Mouse (Mus musculus): ENCODE measurements around the gene Ythdf1. TPM values are rescaled to one million over a fixed set of nuclear protein-coding genes. Genes with fewer than 3 reads are reported as not detected.
A peak's percentile ranks its signal among the peaks of the same experiment; 100 is the strongest.

The Ythdf1 gene
- polyA plus RNA-seq, 1 experiment from 2014 or later: 47.6 TPM

DNA sequence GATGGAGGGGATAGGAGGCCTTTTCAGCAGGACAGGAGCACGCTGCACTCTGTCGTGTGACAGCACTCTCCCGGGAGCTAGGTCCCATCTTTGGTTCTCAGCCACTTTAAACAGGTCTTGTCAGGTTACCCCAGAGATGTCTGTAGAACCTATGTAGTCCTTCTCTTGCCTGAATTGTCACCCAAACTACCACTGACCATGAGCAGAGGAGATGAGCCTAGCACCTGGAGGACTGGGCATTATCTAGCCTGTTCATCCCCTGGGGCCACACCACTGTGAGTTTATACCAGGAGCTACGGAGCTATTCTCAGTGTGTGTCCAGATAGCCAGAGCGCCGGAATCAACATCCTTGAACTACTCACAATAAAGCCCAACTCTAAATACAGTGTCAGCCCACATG is 22.9 kb downstream of the Ythdf1 start:
- Histone ChIP-seq H3K27ac (peak overlapping the region; percentile 100), H3K4me2 (no peak overlapping the region), H3K4me1 (replicated peaks) (peaks cover 40% of the 10 kb centered on the region), H3K9ac (peak overlapping the region; percentile 26; the same call in 1 of the 2 replicates), H3K27me3 (0 out of 2 replicates have a peak, but pooled peaks cover 5% of the 10 kb centered on the region), H3K36me3 (0 out of 2 replicates have a peak, but pooled peaks cover 3% of the 10 kb centered on the region), H3K9me3 (no peaks in the 10 kb centered on the region), H3K4me3 (no peak overlapping the region)
- ATAC-seq (ENCODE audit: low FRiP score): no peak
- 61% methylated on average over 6 of the region's 6 CpGs for WGBS

DNA sequence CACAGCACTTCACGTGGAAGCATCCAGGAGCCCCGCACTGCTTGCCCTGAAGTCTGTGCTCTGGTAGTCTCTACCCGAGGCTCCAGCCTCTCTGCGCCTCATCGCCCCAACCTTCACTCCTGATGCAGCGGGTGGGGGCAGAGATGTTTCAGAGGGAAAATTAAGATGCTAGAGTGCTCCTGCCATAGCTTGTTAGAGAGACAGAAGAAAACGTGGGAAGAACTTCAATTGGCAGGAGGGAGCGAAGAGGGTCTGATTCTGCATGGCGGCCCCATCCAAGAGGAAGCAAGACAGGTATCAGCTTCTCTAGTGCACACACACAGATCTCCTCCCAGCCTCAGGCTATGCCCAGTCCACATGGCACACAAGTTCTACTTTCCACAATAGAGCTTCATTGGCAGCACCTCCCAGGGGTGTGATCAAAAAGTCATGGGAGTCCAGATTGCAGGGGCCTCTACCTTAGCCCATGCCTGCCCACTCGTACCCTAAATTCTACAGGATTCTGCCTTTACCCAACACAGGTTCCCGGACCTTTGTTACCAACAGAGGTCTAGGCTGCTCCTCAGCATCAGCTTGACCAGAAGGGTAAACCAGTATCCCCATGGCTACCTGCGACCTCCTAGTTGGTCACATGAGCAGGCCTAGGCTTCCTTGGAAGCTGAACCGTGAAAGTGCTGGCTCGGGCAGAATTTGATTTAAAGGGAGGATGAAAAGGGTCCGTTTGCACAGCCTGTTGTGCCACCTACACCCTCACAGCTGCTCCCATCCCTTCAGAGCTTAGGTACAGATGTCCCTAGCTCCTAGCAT is 23.7 kb downstream of the Ythdf1 start:
- WGBS: 53% methylated on average over 15 of the region's 15 CpGs
- peak overlapping the region; percentile 74 for H3K4me2 ChIP-seq
- no peaks in the 10 kb centered on the region for H3K9me3 ChIP-seq
- 0 out of 2 replicates have a peak, but pooled peaks cover 3% of the 10 kb centered on the region for H3K36me3 ChIP-seq
- peak overlapping the region; percentile 100 for H3K27ac ChIP-seq
- ATAC-seq (ENCODE audit: low FRiP score): no peak
- H3K9ac ChIP-seq: peak overlapping the region; percentile 70
- no peak overlapping the region for H3K4me3 ChIP-seq
- peaks cover 48% of the 10 kb centered on the region for H3K4me1 ChIP-seq (replicated peaks)
- H3K27me3 ChIP-seq: 0 out of 2 replicates have a peak, but pooled peaks cover 6% of the 10 kb centered on the region

DNA sequence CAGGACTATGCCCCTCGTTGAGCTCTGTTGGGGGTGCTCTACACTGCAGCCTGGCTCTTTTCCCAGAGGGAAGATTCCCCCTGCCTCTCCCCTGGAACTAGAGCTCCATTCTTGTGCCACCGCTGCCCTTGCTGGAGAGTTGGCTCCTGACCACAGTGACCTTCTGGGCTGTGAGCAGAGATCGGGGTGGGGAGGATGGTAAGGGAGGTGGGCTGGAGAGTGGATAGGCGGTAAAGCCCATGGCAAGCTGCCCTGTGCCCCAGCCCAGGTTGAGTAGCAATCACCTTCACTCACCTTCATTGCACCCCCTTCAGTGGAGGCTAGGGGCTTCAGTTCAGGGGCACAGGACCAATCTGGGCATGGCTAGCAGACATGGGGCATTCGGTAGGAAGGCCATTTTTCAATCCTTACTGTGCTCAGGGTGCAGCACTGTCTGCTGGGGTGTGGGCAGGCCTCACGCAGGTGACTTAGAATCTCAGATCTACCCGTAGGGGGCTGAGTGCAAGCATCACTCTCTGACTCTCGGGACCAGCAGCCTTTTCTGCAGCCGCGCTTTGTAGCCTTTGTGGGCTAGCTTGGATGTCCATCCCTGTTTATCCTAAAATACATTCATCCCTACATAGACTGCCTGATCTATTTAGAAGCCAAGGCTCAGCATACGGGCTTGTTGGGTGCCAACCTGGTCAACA is 24.8 kb downstream of the Ythdf1 start:
- Histone ChIP-seq H3K9ac (peak overlapping the region; percentile 70), H3K4me2 (peak overlapping the region; percentile 74), H3K4me1 (replicated peaks) (peaks cover 58% of the 10 kb centered on the region), H3K27me3 (0 out of 2 replicates have a peak, but pooled peaks cover 13% of the 10 kb centered on the region), H3K9me3 (no peaks in the 10 kb centered on the region), H3K27ac (peak overlapping the region; percentile 100), H3K4me3 (peak overlapping the region; percentile 85), H3K36me3 (0 out of 2 replicates have a peak, but pooled peaks cover 3% of the 10 kb centered on the region)
- no peak for ATAC-seq (ENCODE audit: low FRiP score)
- 58% methylated on average over 11 of the region's 11 CpGs for WGBS

DNA sequence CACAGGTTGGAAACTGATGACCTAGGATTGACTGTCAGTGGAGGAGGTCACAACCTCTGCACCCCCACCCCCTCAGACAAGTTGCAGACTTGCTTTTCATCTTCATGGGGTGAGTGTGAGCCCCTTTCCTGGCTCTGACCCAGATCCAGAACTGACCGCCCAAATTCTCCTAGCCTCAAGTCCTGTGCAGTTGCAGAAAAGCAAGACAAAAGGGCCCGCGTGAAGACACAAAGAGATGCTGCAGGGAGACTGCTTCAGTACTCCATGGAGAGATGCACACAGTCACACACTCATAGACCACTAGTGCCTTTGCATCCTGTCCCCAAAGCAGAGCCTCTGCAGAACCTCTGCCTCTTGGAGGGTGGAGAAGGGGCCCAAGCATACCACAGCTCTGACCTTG is 25.4 kb downstream of the Ythdf1 start:
- H3K4me3 ChIP-seq: peak overlapping the region; percentile 85
- H3K4me2 ChIP-seq: peak overlapping the region; percentile 74
- peak overlapping the region; percentile 70 for H3K9ac ChIP-seq
- peaks cover 18% of the 10 kb centered on the region for H3K27me3 ChIP-seq
- H3K27ac ChIP-seq: peak overlapping the region; percentile 100
- WGBS: 47% methylated on average over 3 of the region's 3 CpGs
- 0 out of 2 replicates have a peak, but pooled peaks cover 3% of the 10 kb centered on the region for H3K36me3 ChIP-seq
- peaks cover 65% of the 10 kb centered on the region for H3K4me1 ChIP-seq (replicated peaks)
- H3K9me3 ChIP-seq: no peaks in the 10 kb centered on the region
- ATAC-seq (ENCODE audit: low FRiP score): no peak

DNA sequence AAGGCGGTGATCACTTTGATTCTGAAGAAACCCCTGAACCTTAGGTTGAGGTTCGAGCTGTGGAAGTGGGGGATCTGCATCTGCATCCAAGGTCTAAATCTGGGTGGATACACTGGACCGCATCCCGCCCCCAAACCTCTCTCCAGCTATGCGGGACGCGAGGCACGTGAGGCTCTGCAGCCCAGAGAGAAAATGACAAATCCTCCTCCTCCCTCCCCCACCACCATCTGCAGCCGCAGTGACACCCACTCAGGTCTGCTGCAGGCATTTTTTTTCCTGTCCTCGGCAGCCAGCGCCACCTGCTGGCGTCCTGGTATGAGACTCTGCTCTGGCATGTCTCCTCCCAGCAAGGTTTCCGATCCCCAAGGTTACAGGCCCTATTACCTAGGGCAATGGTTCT is 26.0 kb downstream of the Ythdf1 start:
- Histone ChIP-seq H3K9ac (peak overlapping the region; percentile 100), H3K4me2 (peak overlapping the region; percentile 74), H3K27me3 (peaks cover 20% of the 10 kb centered on the region), H3K27ac (peak overlapping the region; percentile 100), H3K9me3 (no peaks in the 10 kb centered on the region), H3K36me3 (0 out of 2 replicates have a peak, but pooled peaks cover 3% of the 10 kb centered on the region), H3K4me3 (peak overlapping the region; percentile 85), H3K4me1 (replicated peaks) (peaks cover 71% of the 10 kb centered on the region)
- under 1% methylated on average over 13 of the region's 13 CpGs for WGBS
- peak; percentile 43 for ATAC-seq (ENCODE audit: low FRiP score)

DNA sequence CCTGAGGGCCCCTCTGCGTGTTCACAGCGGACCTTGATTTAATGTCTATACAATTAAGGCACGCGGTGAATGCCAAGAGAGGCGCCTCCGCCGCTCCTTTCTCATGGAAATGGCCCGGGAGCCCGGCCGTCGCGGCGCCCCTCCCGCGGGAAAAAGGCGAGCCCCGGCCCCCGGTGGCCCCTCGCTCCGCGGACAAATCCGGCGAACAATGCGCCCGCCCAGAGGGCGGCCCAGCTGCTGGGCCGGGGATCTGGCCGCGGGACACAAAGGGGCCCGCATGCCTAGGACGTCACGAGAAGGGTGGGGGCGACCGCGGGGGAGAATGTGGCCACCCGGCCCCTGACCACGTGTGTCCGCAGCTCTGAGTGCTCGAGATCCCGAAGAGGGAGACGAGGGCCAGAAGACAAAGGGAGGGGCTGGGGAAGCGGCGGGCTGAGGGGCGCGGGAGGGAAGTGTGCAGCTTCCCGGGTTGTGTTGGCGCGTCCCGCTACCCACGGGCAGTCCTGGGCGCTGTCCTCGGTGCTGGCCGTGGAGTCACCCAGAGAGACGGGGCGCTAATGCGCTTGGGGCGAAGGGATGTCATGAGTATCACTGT is 26.6 kb downstream of the Ythdf1 start:
- Histone ChIP-seq H3K9ac (peak overlapping the region; percentile 100), H3K9me3 (no peaks in the 10 kb centered on the region), H3K36me3 (0 out of 2 replicates have a peak, but pooled peaks cover 3% of the 10 kb centered on the region), H3K4me3 (peak overlapping the region; percentile 85), H3K4me2 (peak overlapping the region; percentile 74), H3K27ac (peak overlapping the region; percentile 100), H3K27me3 (peaks cover 20% of the 10 kb centered on the region), H3K4me1 (replicated peaks) (peaks cover 77% of the 10 kb centered on the region)
- WGBS: 1% methylated on average over 56 of the region's 57 CpGs
- peak; percentile 14 for ATAC-seq (ENCODE audit: low FRiP score)

DNA sequence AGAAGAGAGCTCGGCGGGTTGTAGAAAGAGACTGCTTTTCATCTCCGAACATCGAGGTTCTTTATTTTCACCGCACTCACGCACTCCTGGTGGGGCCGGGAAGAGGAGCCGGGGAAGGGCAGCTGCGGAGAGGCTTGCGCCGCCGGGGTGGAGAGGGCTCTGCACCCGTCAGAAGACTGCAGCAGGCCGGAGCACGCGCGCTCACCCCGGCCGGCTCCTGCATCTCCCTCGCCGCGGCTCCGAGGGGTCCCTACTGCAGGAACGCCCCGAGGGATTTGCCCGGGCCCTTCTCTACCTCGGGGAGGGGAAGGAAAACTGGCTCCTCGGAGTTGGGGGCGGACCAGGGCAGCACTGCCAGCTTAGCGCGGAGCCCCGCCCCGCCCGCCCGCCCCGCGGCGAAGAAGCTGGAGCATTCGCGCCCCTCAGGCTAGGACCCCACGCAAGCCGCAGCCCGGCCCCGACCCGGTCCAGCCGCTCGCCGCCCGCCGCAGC is 27.2 kb downstream of the Ythdf1 start:
- H3K9me3 ChIP-seq: no peaks in the 10 kb centered on the region
- H3K36me3 ChIP-seq: 0 out of 2 replicates have a peak, but pooled peaks cover 3% of the 10 kb centered on the region
- peak overlapping the region; percentile 74 for H3K4me2 ChIP-seq
- peaks cover 20% of the 10 kb centered on the region for H3K27me3 ChIP-seq
- peaks cover 79% of the 10 kb centered on the region for H3K4me1 ChIP-seq (replicated peaks)
- WGBS: under 1% methylated on average over 42 of the region's 50 CpGs
- H3K9ac ChIP-seq: peak overlapping the region; percentile 100
- ATAC-seq (ENCODE audit: low FRiP score): peak; percentile 0; the same call in 1 of the 2 replicates
- H3K4me3 ChIP-seq: peak overlapping the region; percentile 85
- H3K27ac ChIP-seq: peak overlapping the region; percentile 100

DNA sequence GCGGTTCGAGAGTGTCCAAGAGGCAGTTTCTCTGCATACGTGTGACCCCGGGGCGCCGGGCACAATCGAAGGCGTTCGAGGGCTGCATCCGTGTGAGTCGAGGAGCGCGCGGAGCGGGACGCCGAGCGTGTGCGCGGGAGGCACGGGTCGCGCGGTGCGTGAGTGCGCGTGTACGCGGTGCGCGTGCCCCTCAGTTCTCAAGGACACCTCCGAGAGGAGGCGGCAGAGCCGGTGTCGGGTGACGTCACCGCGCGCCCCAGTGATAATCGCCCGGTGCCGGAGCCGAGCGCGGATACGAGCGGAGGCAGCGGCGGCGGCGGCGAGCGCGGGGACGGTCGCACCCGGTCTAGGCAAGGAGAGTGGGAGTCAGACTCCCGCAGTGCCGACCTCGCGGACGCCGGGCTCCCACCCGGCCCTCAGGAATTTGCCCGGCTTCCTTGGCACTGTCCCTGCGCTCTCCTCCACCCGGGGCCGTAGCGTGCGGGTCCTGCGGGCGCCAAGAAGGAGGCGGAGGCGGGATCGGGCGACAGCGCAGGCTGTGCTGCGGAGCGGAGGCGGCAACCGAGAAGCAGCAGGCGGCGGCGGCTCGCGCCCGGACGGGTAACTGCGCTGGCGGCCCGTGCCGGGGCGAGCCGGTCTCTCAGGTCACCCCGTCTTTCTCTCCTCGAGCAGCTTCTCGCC is 27.8 kb downstream of the Ythdf1 start:
- peak overlapping the region; percentile 100 for H3K9ac ChIP-seq
- H3K27me3 ChIP-seq: peaks cover 20% of the 10 kb centered on the region
- H3K4me2 ChIP-seq: peak overlapping the region; percentile 74
- H3K4me3 ChIP-seq: peak overlapping the region; percentile 85
- no peaks in the 10 kb centered on the region for H3K9me3 ChIP-seq
- peak; percentile 52 for ATAC-seq (ENCODE audit: low FRiP score)
- peaks cover 79% of the 10 kb centered on the region for H3K4me1 ChIP-seq (replicated peaks)
- peak overlapping the region; percentile 100 for H3K27ac ChIP-seq
- under 1% methylated on average over 79 of the region's 97 CpGs for WGBS
- H3K36me3 ChIP-seq: 0 out of 2 replicates have a peak, but pooled peaks cover 3% of the 10 kb centered on the region

DNA sequence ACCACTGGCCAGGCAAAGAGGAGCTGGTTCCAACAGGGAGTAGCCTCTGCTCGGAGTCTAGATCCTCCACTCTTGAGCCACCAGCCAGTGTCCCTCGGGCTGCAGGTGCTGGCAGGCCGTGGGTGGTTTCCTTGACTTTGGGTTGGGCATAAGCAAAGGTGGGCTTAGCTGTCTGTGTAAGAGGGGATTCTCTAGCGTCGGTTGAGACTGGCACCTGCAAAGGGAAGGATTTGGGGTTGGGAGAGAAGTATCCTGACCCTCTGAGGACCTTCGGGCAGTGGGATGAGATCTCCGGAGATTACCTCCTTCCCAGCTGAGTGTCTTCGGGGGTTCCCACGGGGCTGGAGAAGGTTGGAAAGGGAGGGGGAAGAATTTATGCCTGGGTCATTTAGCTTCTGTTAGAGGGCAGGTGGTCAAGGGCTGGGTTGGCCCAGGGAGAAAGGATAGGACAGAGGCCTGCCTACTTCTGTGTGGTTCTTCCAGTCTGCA is 28.9 kb downstream of the Ythdf1 start:
- WGBS: 5% methylated on average over 9 of the region's 9 CpGs
- H3K9me3 ChIP-seq: no peaks in the 10 kb centered on the region
- 0 out of 2 replicates have a peak, but pooled peaks cover 3% of the 10 kb centered on the region for H3K36me3 ChIP-seq
- ATAC-seq (ENCODE audit: low FRiP score): no peak
- peaks cover 20% of the 10 kb centered on the region for H3K27me3 ChIP-seq
- H3K27ac ChIP-seq: peak overlapping the region; percentile 100
- H3K4me1 ChIP-seq (replicated peaks): peaks cover 79% of the 10 kb centered on the region
- H3K4me2 ChIP-seq: peak overlapping the region; percentile 74
- peak overlapping the region; percentile 100 for H3K9ac ChIP-seq
- H3K4me3 ChIP-seq: peak overlapping the region; percentile 85

DNA sequence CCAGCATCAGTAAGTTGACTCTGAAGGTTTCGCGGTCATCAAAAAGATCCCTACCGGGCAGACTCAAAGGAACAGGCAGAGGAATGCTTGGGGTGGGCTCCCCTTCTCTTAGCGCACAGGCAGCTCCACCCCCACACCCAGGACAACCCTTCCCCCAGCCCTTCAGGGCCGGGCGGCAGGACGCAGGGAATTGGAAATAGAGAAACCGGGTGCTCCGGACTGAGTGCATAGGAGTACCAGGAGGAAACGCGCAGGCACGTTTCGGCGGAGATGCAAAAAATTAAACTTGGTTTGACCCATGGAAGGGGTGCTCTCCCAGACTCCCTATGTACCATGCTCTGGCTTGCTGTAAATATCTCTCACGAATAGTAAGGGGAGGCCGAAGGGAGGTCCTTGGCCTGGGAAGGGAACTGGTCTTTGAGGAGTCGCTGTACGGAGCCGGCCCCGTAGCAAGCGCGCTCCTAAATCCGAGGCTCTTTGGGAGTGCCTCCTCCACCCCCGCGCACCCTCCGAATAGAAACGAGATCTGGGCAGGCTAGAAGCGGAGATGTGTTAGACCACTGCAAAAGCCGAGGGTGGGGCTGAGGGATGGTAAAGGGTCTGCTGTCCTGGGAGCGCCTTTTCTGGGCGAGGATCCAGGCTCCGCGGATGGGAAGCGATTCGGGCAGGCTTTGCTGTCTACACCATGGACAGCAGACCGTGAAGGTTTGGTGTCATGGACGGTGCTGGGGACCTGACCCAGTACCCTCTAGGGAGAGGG is 29.5 kb downstream of the Ythdf1 start:
- H3K4me2 ChIP-seq: peak overlapping the region; percentile 74
- 2% methylated on average over 37 of the region's 37 CpGs for WGBS
- no peak for ATAC-seq (ENCODE audit: low FRiP score)

More for the DNA sequence above, 29.5 kb downstream of the Ythdf1 start:
- Histone ChIP-seq H3K27ac (peak overlapping the region; percentile 100), H3K4me3 (peak overlapping the region; percentile 85), H3K9me3 (no peaks in the 10 kb centered on the region), H3K9ac (peak overlapping the region; percentile 100), H3K36me3 (0 out of 2 replicates have a peak, but pooled peaks cover 3% of the 10 kb centered on the region), H3K4me1 (replicated peaks) (peaks cover 79% of the 10 kb centered on the region), H3K27me3 (peaks cover 20% of the 10 kb centered on the region)
